Mouse (Mus musculus) ES-Bruce4 (cell line): Measurements from ENCODE around the gene Prdm11. TPM values are rescaled to one million over a fixed set of nuclear protein-coding genes. Genes with fewer than 3 reads are reported as not detected.

Experiments used
- H3K27ac ChIP-seq: 2 replicates; pipeline ENCODE4 v1.5.1; 2012; ENCODE audit warnings: low read length, inconsistent platforms; ENCODE audit not compliant: insufficient read depth
- H3K27me3 ChIP-seq: 2 replicates; pipeline ENCODE4 v1.6.1; 2012; ENCODE audit warnings: mild to moderate bottlenecking, low read length, inconsistent platforms; ENCODE audit not compliant: control insufficient read depth, poor library complexity, insufficient read depth, severe bottlenecking
- H3K36me3 ChIP-seq: 2 replicates; pipeline ENCODE4 v1.6.1; 2012; ENCODE audit warnings: inconsistent platforms, mild to moderate bottlenecking, low read length, moderate library complexity; ENCODE audit not compliant: control insufficient read depth, poor library complexity, insufficient read depth, severe bottlenecking
- H3K4me1 ChIP-seq: one replicate; pipeline ENCODE4 v1.8.1; 2011; ENCODE audit warnings: low read length; ENCODE audit not compliant: control insufficient read depth, insufficient read depth
- H3K4me3 ChIP-seq: 2 replicates; pipeline ENCODE4 v1.5.1; 2011; ENCODE audit warnings: low read depth, mild to moderate bottlenecking, low read length
- H3K9ac ChIP-seq: 2 replicates; pipeline ENCODE4 v1.6.1; 2012; ENCODE audit warnings: low read depth, mild to moderate bottlenecking, inconsistent platforms; ENCODE audit not compliant: poor library complexity, severe bottlenecking
- H3K9me3 ChIP-seq: replicated peaks from 2 replicates; pipeline ENCODE4 v1.6.1; 2012; ENCODE audit warnings: mild to moderate bottlenecking, low read length, inconsistent platforms; ENCODE audit not compliant: control insufficient read depth, poor library complexity, insufficient read depth, severe bottlenecking
- CTCF ChIP-seq: IDR thresholded peaks from one replicate; pipeline ENCODE4 v1.8.1; 2011; ENCODE audit warnings: low read depth, low read length
- EP300 ChIP-seq: IDR thresholded peaks from 2 replicates; pipeline ENCODE4 v1.6.1; 2011; ENCODE audit warnings: low read depth, low read length; ENCODE audit not compliant: insufficient read depth
- POLR2A ChIP-seq: IDR thresholded peaks from one replicate; pipeline ENCODE4 v1.8.1; 2011; ENCODE audit warnings: low read length; ENCODE audit not compliant: insufficient read depth
- polyA plus RNA-seq: library from polyadenylated mRNA; stranded (reverse); fragments of >200 nt; gene quantifications from 2 replicates; pipeline ENCODE4 v1.2.4, GENCODE M21; 2011; ENCODE audit warnings: low read depth; ENCODE audit not compliant: missing spikeins, insufficient read depth, insufficient read length

The Prdm11 gene
- polyA plus RNA-seq: 2.1 and 2.4 TPM in 2 replicates

DNA sequence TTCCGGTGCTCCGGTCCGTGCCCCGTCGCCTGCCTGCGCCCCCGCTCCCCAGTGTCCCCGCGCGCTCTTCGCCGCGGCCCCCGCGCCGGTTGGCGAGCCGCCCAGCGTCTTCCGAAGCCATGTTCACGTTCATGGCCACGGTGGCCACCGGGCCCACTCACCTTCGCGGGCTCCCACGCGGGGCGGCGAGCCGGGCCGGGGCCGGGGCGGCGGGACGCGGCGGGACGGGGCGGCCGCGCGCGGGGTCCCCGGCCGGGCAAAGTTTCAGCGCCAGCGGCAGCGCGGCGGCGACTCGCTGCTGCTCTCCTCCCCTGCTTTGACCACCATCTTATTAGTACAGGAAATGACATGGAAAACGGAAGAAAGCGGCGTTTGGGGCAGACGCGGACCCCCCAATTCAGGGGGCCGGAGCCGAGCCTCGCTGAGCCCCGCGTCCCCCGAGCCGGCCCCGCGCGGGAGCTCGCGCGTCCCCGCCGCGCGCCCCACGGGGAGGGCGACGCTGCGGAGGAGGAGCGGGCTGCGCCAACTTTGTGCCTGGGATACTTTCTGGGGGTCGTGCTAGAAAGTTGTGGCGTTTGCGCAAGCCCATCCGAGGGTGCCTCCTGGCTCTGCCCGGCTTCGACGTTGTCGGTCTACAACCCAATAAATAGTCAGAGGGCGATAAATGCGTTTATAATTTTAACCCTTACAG is at the start of gene Prdm11:
TSS of gene Prdm11 (minus strand) at position 350 of the 691 bp plus-strand sequence.
- Histone ChIP-seq H3K9me3 (no peaks in the 10 kb centered on the region), H3K9ac (peak within 1 kb of the TSS; percentile 96), H3K36me3 (no peaks in the 10 kb centered on the region), H3K27me3 (no peaks in the 10 kb centered on the region), H3K4me1 (no peaks in the 10 kb centered on the region), H3K4me3 (peak within 1 kb of the TSS; percentile 84), H3K27ac (no peak within 1 kb of the TSS)
- TF ChIP-seq CTCF: no peak

- TF ChIP-seq EP300: no peak
- no peak for TF ChIP-seq CTCF
- no peak for TF ChIP-seq POLR2A
- no peak overlapping the region for H3K27ac ChIP-seq
- no peak overlapping the region for H3K9ac ChIP-seq
Observed at GRCm38 (mm10) chr2:93092347-93092746, 46.4 kb upstream of the Prdm11 start.

DNA sequence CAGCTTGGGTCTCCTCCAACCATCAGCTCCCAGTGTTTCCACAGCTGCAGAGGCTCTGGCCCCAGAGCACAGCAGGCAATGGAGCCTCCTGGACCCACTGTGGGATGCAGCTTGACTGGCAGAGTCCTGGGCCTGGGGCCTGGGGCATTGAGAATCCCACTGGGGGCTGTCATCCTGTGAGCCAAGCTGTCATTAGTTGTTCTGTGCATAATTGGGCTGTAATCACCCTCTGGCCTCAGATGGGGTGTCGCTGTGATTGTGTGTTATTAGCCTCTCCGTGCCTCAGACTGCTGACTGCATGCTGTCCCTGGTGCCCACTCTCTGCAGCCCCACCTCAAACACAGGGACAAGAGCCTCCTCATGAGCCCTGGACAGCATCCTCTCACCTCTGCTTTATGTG is 45.7 kb upstream of the Prdm11 start:
- Histone ChIP-seq H3K9me3 (no peaks in the 10 kb centered on the region), H3K4me1 (no peaks in the 10 kb centered on the region), H3K9ac (no peak overlapping the region), H3K27me3 (no peaks in the 10 kb centered on the region), H3K27ac (no peak overlapping the region), H3K36me3 (no peaks in the 10 kb centered on the region), H3K4me3 (no peak overlapping the region)
- TF ChIP-seq POLR2A (no peak), EP300 (no peak), CTCF (no peak)

More at GRCm38 (mm10) chr2:93092347-93092746, 46.4 kb upstream of the Prdm11 start:
- Histone ChIP-seq H3K27me3 (no peaks in the 10 kb centered on the region), H3K4me3 (no peak overlapping the region), H3K36me3 (no peaks in the 10 kb centered on the region), H3K9me3 (no peaks in the 10 kb centered on the region), H3K4me1 (no peaks in the 10 kb centered on the region)

- no peak overlapping the region for H3K27ac ChIP-seq
Observed at GRCm38 (mm10) chr2:93089379-93090089, 43.6 kb upstream of the Prdm11 start.

DNA sequence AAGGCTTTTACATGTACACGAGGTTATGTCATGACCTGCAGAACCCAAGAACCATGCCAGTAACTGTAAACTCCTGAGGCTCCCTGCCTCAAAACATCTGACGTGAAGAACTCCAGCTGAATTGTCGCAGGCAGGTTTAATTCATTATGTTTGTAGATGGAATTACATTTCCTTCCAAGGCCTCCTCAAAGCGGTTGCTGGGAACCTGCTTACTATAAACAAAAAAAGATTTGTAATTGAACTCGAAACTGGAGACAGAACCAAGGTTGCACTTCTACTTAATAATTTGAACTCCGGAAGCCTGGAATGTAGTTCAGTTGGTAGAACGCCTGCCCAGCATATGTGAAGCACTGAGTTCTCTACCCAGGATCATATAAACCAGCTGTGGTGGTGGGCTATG is 42.0 kb upstream of the Prdm11 start:
- no peak overlapping the region for H3K9ac ChIP-seq
- no peak overlapping the region for H3K27ac ChIP-seq
- no peaks in the 10 kb centered on the region for H3K4me1 ChIP-seq
- H3K27me3 ChIP-seq: no peaks in the 10 kb centered on the region
- H3K36me3 ChIP-seq: no peaks in the 10 kb centered on the region
- no peak overlapping the region for H3K4me3 ChIP-seq
- H3K9me3 ChIP-seq: no peaks in the 10 kb centered on the region
- TF ChIP-seq CTCF: no peak
- no peak for TF ChIP-seq EP300
- TF ChIP-seq POLR2A: no peak

More at GRCm38 (mm10) chr2:93089379-93090089, 43.6 kb upstream of the Prdm11 start:
- Histone ChIP-seq H3K4me1 (no peaks in the 10 kb centered on the region), H3K27me3 (no peaks in the 10 kb centered on the region), H3K9ac (no peak overlapping the region), H3K36me3 (no peaks in the 10 kb centered on the region), H3K9me3 (no peaks in the 10 kb centered on the region), H3K4me3 (no peak overlapping the region)
- no peak for TF ChIP-seq POLR2A
- TF ChIP-seq EP300: no peak
- no peak for TF ChIP-seq CTCF
